Mouse (Mus musculus): Measurements from ENCODE around the gene Frmd5.

- TF ChIP-seq CTCF (conservative IDR thresholded peaks at IDR 0.05; ENCODE audit: insufficient read depth, insufficient read length, low read depth, low read length) (no peak), POLR2A (IDR thresholded peaks at IDR 0.05; ENCODE audit: low read depth, low read length) (no peak)
These were observed 137.0 kb downstream of the Frmd5 start for GRCm38 (mm10) chr2:121669846-121670245.
